Mouse (Mus musculus) embryonic facial prominence, embryonic 15.5 days (tissue): ENCODE data around the gene Gm7029. TPM values are rescaled to one million over a fixed set of nuclear protein-coding genes. Genes with fewer than 3 reads are reported as not detected.
A peak's percentile ranks its signal among the peaks of the same experiment; 100 is the strongest.
"Not testable (repeated sequence)": the region's sequence is repeated elsewhere in the genome, so short reads cannot be mapped to it uniquely, and the experiment has no call there.

Source experiments
- ATAC-seq: fragments of 200-750 bp; cut with Nextera tagmentation; 2 replicates; pipeline ENCODE4 v1.8.0; 2017; ENCODE audit warnings: low read depth, moderate TSS enrichment; ENCODE audit not compliant: insufficient number of reproducible peaks, low FRiP score, low TSS enrichment
- H3K27ac ChIP-seq: fragments of 300-500 bp; sonication (generic); replicated peaks from 2 replicates; pipeline ENCODE4 v1.5.1; 2015; ENCODE audit warnings: mild to moderate bottlenecking, inconsistent platforms
- H3K27me3 ChIP-seq: fragments of 300-500 bp; sonication (generic); 2 replicates; pipeline ENCODE4 v1.6.1; 2015; ENCODE audit warnings: inconsistent platforms
- H3K36me3 ChIP-seq: fragments of 300-500 bp; sonication (generic); 2 replicates; pipeline ENCODE4 v1.6.1; 2015; ENCODE audit warnings: mild to moderate bottlenecking, inconsistent platforms
- H3K4me1 ChIP-seq: fragments of 300-500 bp; sonication (generic); 2 replicates; pipeline ENCODE4 v1.6.1; 2015; ENCODE audit warnings: inconsistent platforms
- H3K4me2 ChIP-seq: fragments of 300-500 bp; sonication (generic); replicated peaks from 2 replicates; pipeline ENCODE4 v1.6.1; 2015; ENCODE audit warnings: mild to moderate bottlenecking, inconsistent platforms
- H3K4me3 ChIP-seq: fragments of 300-500 bp; sonication (generic); replicated peaks from 2 replicates; pipeline ENCODE4 v1.5.1; 2015; ENCODE audit warnings: mild to moderate bottlenecking, inconsistent platforms
- H3K9ac ChIP-seq: fragments of 300-500 bp; sonication (generic); 2 replicates; pipeline ENCODE4 v1.6.1; 2015; ENCODE audit warnings: inconsistent platforms
- H3K9me3 ChIP-seq: fragments of 300-500 bp; sonication (generic); replicated peaks from 2 replicates; pipeline ENCODE4 v1.6.1; 2016; ENCODE audit warnings: inconsistent platforms
- WGBS: fragments of 180-500 bp; shearing (Covaris S2); methylation state at CpG from one replicate; pipeline ENCODE4 v1.1.7; 2015; 5-methylcytosine and 5-hydroxymethylcytosine counted together
- polyA plus RNA-seq: library from polyadenylated mRNA; unstranded; fragments of >200 nt; fragmentation: Nextera tagmentation; extraction: Ambion mirVana; gene quantifications from 2 replicates; pipeline ENCODE4 v1.2.1, GENCODE M21; 2015

Gm7029 gene
- not detected in 2 replicates for polyA plus RNA-seq

DNA sequence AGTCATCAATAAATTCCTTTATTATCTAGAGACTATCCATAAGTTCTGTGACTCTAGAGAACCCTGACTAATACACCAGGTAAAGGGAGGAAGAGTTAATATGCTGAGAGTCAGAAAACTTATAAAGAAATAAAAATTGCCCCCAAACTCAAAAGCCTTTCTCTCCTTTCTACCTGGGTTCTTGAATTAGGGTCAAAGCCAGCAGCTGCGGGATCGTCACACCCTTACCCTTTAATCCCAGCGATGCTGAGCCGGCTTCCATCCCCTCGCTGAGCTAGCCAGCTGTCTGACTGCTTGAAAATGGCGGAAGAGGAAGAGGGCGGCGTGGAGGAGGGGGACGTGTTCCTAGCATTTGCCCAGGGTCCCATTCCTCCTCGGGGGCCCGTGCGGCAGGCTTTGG is at the start of gene Gm7029:
TSS of gene Gm7029 (plus strand) at position 301 of the 400 bp plus-strand sequence.
- not testable (repeated sequence) for H3K9ac ChIP-seq, H3K4me1 ChIP-seq, H3K27me3 ChIP-seq, H3K4me3 ChIP-seq, ATAC-seq, H3K27ac ChIP-seq, H3K4me2 ChIP-seq, H3K9me3 ChIP-seq
- WGBS: 90% methylated on average over 4 of the region's 12 CpGs
- H3K36me3 ChIP-seq: peaks cover 22% of the 10 kb centered on the region; the same call in 1 of the 2 replicates

DNA sequence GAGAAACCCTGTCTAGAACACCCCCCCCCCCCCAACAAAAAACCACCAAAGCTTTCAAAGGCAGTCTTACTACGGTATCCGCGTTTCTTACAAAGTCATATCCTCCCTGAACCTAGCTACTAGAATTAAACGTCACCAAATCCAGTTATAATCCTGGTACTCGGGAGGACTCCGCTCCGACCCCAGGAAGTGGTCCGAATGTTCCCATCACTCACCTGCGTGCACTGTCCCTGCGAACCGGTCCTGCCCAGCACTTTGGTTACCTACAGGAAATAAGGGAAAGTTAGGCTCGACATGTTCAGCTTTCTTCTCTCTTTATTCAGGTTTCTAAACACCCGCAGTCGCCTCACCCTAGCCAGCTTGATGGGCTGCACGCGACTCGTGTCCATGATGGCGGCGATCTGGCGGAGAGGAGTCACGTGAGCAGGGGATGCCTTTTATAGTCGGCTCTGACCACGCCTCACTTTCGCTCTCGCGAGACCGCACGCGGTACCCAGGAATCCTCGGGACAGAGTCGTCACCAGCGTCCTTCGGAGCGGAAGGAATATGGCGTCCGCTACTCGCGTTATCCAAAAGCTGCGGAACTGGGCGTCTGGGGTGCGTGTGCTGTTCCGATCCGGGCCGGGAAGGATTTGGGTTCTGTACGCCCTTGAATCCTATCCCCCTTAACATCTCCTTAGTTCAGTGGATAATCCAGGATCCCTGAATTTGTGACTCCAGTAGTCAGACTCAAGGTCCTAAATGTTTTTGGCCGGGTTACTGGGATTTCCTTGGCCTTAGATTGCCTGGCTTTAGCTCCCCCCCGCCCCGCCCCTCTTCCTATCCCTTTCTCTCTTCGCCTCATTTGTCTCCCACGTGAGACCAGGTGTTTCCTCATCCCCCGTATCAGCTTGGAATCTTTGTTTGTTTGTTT is 49.3 kb upstream of the Gm7029 start, which contains the start of the genes Rps28 and Ndufa7:
TSS of gene Rps28 (minus strand) at position 479 of the 913 bp plus-strand sequence.
TSS of gene Ndufa7 (plus strand) at position 489 of the 913 bp plus-strand sequence.
- Histone ChIP-seq H3K4me1 (peaks cover 33% of the 10 kb centered on the region), H3K27me3 (no peaks in the 10 kb centered on the region), H3K4me3 (peak within 1 kb of the TSS; percentile 86), H3K4me2 (peak within 1 kb of the TSS; percentile 84), H3K9ac (peak within 1 kb of the TSS; percentile 75), H3K27ac (peak within 1 kb of the TSS; percentile 94), H3K9me3 (no peaks in the 10 kb centered on the region), H3K36me3 (peaks cover 54% of the 10 kb centered on the region)
- under 1% methylated on average over 51 of the region's 51 CpGs for WGBS
- peak; percentile 92 for ATAC-seq

- not testable (repeated sequence) for H3K27me3 ChIP-seq, H3K9me3 ChIP-seq, ATAC-seq
- H3K9ac ChIP-seq: peak overlapping the region; percentile 64
- H3K4me3 ChIP-seq: peak overlapping the region; percentile 86
- peak overlapping the region; percentile 94 for H3K27ac ChIP-seq
- peaks cover 54% of the 10 kb centered on the region for H3K36me3 ChIP-seq
- H3K4me1 ChIP-seq: peaks cover 33% of the 10 kb centered on the region
- WGBS: 3% methylated on average over 6 of the region's 6 CpGs
- peak overlapping the region; percentile 84 for H3K4me2 ChIP-seq
Observed at GRCm38 (mm10) chr17:33824997-33825330, 48.7 kb upstream of the Gm7029 start.

DNA sequence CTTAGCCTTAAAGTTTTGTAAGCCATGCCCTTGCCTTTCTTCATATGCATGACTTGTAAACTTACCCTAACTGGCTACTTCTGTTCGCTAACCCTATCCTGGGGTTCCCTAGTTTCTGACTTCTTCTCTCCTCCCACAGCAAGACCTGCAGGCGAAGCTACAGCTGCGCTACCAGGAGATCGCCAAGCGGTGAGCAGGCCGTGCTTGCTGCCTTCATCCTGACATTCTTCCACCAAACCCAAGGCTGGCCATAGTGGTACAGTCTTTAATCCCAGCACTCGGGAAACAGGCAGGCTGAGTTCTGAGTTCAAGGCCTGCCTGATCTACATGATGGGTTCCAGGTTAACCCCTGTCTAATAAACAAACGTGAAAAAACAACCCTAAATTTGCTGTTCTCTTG is 48.2 kb upstream of the Gm7029 start:
- Histone ChIP-seq H3K27ac (no peak overlapping the region), H3K9ac (peak overlapping the region; percentile 64; the same call in 1 of the 2 replicates), H3K4me2 (peak overlapping the region; percentile 84), H3K4me1 (peaks cover 33% of the 10 kb centered on the region), H3K27me3 (no peaks in the 10 kb centered on the region), H3K36me3 (peaks cover 54% of the 10 kb centered on the region), H3K9me3 (no peaks in the 10 kb centered on the region), H3K4me3 (peak overlapping the region; percentile 86)
- ATAC-seq: no peak
- WGBS: 80% methylated on average over 8 of the region's 8 CpGs

DNA sequence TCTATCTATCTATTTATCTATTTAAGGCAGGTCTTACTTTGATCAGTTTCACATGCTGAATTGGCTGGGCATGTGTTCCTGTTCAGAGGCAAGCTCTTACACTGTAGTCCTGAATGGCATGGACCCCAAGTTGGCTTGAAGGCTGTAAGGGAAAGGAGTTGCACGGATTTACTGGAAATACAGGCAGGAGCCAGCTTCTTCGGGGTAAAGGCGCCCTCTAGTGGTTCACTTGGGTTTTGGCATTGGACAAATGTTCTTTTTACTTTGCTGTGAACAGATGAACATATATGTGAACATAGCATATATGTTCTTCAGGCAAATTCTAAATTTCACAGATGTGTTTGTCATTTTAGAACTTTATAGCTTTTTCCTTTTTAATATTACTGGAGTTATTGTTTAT is 46.8 kb upstream of the Gm7029 start:
- Histone ChIP-seq H3K4me3 (no peak overlapping the region), H3K9ac (no peak overlapping the region), H3K4me2 (no peak overlapping the region), H3K36me3 (peaks cover 52% of the 10 kb centered on the region), H3K27me3 (no peaks in the 10 kb centered on the region), H3K4me1 (peaks cover 33% of the 10 kb centered on the region), H3K27ac (no peak overlapping the region), H3K9me3 (no peaks in the 10 kb centered on the region)
- ATAC-seq: no peak
- WGBS: under 1% methylated on average over 3 of the region's 3 CpGs

- Histone ChIP-seq H3K4me2 (no peak overlapping the region), H3K4me1 (peaks cover 17% of the 10 kb centered on the region), H3K4me3 (no peak overlapping the region), H3K9ac (no peak overlapping the region), H3K27me3 (no peaks in the 10 kb centered on the region), H3K27ac (no peak overlapping the region), H3K9me3 (no peaks in the 10 kb centered on the region), H3K36me3 (peaks cover 56% of the 10 kb centered on the region)
- no peak for ATAC-seq
- 62% methylated on average over 2 of the region's 2 CpGs for WGBS
Observed at GRCm38 (mm10) chr17:33828892-33829291, 44.7 kb upstream of the Gm7029 start.

GRCm38 (mm10) chr17:33829561-33829960 is 44.1 kb upstream of the Gm7029 start:
- WGBS: 90% methylated on average over 10 of the region's 10 CpGs
- no peak overlapping the region for H3K27ac ChIP-seq

GRCm38 (mm10) chr17:33842966-33843795 is 30.5 kb upstream of the Gm7029 start, which contains the start of gene Cd320:
Cd320 (plus strand) TSS chr17:33843091.
- ATAC-seq: peak; percentile 90
- H3K27ac ChIP-seq: peak within 1 kb of the TSS; percentile 65; the same call in 1 of the 2 replicates
- WGBS: under 1% methylated on average over 45 of the region's 45 CpGs

More at GRCm38 (mm10) chr17:33829561-33829960, 44.1 kb upstream of the Gm7029 start:
- no peak for ATAC-seq
- Histone ChIP-seq H3K9me3 (no peaks in the 10 kb centered on the region), H3K4me1 (peaks cover 17% of the 10 kb centered on the region), H3K9ac (no peak overlapping the region), H3K27me3 (no peaks in the 10 kb centered on the region), H3K4me3 (no peak overlapping the region), H3K36me3 (peaks cover 63% of the 10 kb centered on the region), H3K4me2 (no peak overlapping the region)

GRCm38 (mm10) chr17:33844196-33844595 is 29.4 kb upstream of the Gm7029 start:
- Histone ChIP-seq H3K9me3 (no peaks in the 10 kb centered on the region), H3K4me3 (peak overlapping the region; percentile 99; the same call in 1 of the 2 replicates), H3K9ac (peak overlapping the region; percentile 65; the same call in 1 of the 2 replicates), H3K27me3 (no peaks in the 10 kb centered on the region), H3K27ac (no peak overlapping the region), H3K4me2 (no peak overlapping the region), H3K36me3 (peaks cover 22% of the 10 kb centered on the region), H3K4me1 (peaks cover 11% of the 10 kb centered on the region)
- 70% methylated on average over 1 of the region's 1 CpGs for WGBS
- no peak for ATAC-seq

More at GRCm38 (mm10) chr17:33842966-33843795, 30.5 kb upstream of the Gm7029 start, which contains the start of gene Cd320:
- H3K9me3 ChIP-seq: no peaks in the 10 kb centered on the region
- no peaks in the 10 kb centered on the region for H3K27me3 ChIP-seq
- H3K4me2 ChIP-seq: peak within 1 kb of the TSS; percentile 85
- peaks cover 11% of the 10 kb centered on the region for H3K4me1 ChIP-seq
- peaks cover 21% of the 10 kb centered on the region for H3K36me3 ChIP-seq
- peak within 1 kb of the TSS; percentile 65 for H3K9ac ChIP-seq
- peak within 1 kb of the TSS; percentile 99 for H3K4me3 ChIP-seq

DNA sequence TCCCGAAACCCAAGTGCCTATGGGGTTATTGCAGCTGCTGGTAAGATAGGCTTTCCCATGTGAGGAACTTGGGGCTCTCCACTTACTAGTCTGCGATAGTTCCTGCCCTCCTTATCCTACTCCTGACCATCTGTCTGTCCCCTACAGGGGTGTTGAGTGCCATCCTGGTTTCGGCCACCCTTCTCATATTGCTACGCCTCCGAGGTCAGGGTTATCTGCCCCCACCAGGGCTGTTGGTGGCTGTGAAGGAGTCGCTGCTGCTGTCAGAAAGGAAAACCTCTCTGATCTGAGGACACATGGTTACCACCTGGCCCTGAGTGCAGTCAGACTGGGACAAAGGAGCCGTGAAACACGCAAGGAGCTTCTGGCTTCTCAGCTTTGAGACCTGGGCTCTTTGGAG is 25.5 kb upstream of the Gm7029 start:
- no peak overlapping the region for H3K27ac ChIP-seq
- 76% methylated on average over 8 of the region's 8 CpGs for WGBS

GRCm38 (mm10) chr17:33851331-33851730 is 22.3 kb upstream of the Gm7029 start:
- H3K36me3 ChIP-seq: peaks cover 24% of the 10 kb centered on the region; the same call in 1 of the 2 replicates
- no peak overlapping the region for H3K4me2 ChIP-seq
- no peak overlapping the region for H3K4me3 ChIP-seq
- H3K9me3 ChIP-seq: no peaks in the 10 kb centered on the region
- H3K27ac ChIP-seq: no peak overlapping the region
- no peak overlapping the region for H3K9ac ChIP-seq
- ATAC-seq: no peak
- H3K4me1 ChIP-seq: no peaks in the 10 kb centered on the region
- H3K27me3 ChIP-seq: no peaks in the 10 kb centered on the region
- WGBS: 68% methylated on average over 1 of the region's 1 CpGs

More for the DNA sequence above, 25.5 kb upstream of the Gm7029 start:
- Histone ChIP-seq H3K4me3 (no peak overlapping the region), H3K4me2 (no peak overlapping the region), H3K27me3 (no peaks in the 10 kb centered on the region), H3K4me1 (peaks cover 11% of the 10 kb centered on the region), H3K36me3 (peaks cover 24% of the 10 kb centered on the region; the same call in 1 of the 2 replicates), H3K9ac (no peak overlapping the region), H3K9me3 (no peaks in the 10 kb centered on the region)
- ATAC-seq: no peak
